Mouse (Mus musculus): ENCODE data around the gene Mipol1.

- peak; percentile 49 for TF ChIP-seq CTCF (IDR thresholded peaks at IDR 0.05; ENCODE audit: low read depth, low read length)
- TF ChIP-seq POLR2A (IDR thresholded peaks at IDR 0.05; ENCODE audit: extremely low read depth, insufficient read depth, low read length), result no peak
Measured at GRCm38 (mm10) chr12:57185475-57185874, 44.8 kb upstream of the Mipol1 start.
